Mouse (Mus musculus): Measurements from ENCODE around the gene Gm42791.

DNA sequence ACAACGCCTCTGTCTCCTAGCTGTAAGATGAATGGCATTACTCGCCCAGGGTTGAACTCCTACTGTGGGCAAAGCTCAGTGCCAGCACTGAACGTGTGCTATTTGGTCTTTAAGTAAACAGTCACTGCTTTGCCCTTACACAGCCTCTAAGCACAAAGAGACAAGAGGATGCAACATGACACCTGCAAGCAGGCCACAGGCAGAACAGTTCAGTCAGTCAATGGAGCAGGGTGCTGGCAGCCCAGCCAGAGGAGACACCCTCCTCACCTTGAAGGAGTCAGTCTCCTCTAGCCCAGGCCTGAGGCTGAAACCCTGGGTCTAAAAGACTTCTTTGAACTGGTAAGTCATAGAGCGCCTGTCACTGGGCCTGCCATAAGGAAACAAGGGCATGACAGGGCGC is 76.9 kb downstream of the Gm42791 start:
- TF ChIP-seq POLR2A (IDR thresholded peaks at IDR 0.05; ENCODE audit: borderline replicate concordance, low read depth, low read length) (no peak), CTCF (IDR thresholded peaks at IDR 0.05; ENCODE audit: low read depth, low read length) (no peak)
